Mouse (Mus musculus): ENCODE results near the gene Alas2. TPM values are rescaled to one million over a fixed set of nuclear protein-coding genes. Genes with fewer than 3 reads are reported as not detected.

Gene Alas2
- polyA plus RNA-seq, 2 experiments: 1,006 to 1,008 TPM

DNA sequence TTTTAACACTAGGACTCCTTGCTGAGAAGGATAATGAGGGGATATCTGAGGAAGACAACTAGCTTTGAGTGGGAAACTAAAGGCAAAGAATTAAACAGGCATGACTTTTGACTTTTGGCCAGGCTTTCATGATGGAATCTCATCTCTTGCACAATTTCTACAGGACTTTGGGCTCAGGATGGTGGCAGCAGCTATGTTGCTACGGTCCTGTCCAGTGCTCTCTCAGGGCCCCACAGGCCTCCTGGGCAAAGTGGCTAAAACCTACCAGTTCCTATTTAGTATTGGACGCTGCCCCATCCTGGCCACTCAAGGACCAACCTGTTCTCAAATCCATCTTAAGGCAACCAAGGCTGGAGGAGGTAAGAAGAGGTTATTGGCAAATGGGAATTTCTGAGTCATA, 4.8 kb downstream of the Alas2 start:
- 86% methylated on average over 2 of the region's 2 CpGs for WGBS (ENCODE audit: insufficient replicate concordance)

DNA sequence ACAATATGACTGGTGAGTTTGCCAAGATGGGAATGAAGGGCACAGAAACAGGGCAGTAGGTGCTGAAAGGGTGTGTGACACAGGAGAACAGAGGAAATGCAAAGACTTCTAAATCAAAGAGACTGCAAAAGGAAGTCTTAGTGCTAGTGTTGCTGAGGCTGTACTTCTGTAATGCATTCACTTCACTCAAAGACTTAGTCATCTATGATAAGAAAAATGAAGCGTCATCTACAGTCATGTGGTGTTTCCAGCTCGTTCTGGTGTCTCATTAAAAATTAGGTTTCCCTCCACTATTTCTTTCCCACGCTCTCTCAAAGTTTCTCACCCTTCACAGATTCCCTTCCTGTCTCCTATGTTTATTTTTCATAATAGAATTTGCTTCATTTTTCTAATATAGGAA, 6.9 kb downstream of the Alas2 start:
- H3K4me1 ChIP-seq (replicated peaks; ENCODE audit: control insufficient read depth in 2 of 2, insufficient read depth in 2 of 2, low read length in 1 of 2): peaks cover 10 to 30% of the 10 kb centered on the region in 2 experiments
- ATAC-seq (ENCODE audit: insufficient read depth) (no peak), DNase-seq (ENCODE audit: low read depth in 3 of 3, low spot score in 3 of 3) (no peak)
- WGBS (ENCODE audit: insufficient replicate concordance): 44% methylated on average over 3 of the region's 3 CpGs
- peaks cover 82% of the 10 kb centered on the region for H3K36me3 ChIP-seq (replicated peaks; ENCODE audit: control insufficient read depth, insufficient read depth, low read depth)
- no peaks in the 10 kb centered on the region for H3K9me3 ChIP-seq (ENCODE audit: control insufficient read depth, low read length)
- H3K4me2 ChIP-seq (ENCODE audit: low read depth): peak overlapping the region; percentile 85
- H3K27ac ChIP-seq: peak overlapping the region; percentile 66
- H3K4me3 ChIP-seq (ENCODE audit: insufficient read depth in 1 of 2, low read depth in 2 of 2, low read length in 2 of 2): peak overlapping the region in 1 of 2 experiments; percentile 37; a peak in 2 of 4 replicates
- no peaks in the 10 kb centered on the region for H3K27me3 ChIP-seq (ENCODE audit: control insufficient read depth, insufficient read depth, low read length)
- H3K9ac ChIP-seq (replicated peaks): peak overlapping the region; percentile 5; the same call in 1 of the 2 replicates
- TF ChIP-seq CTCF (IDR thresholded peaks at IDR 0.05; ENCODE audit: low read depth) (no peak), EP300 (IDR thresholded peaks at IDR 0.05; ENCODE audit: low read depth) (peak; percentile 15; the same call in 1 of the 2 replicates)

More for the DNA sequence above, 4.8 kb downstream of the Alas2 start:
- peak overlapping the region; percentile 50; the same call in 1 of the 2 replicates for H3K9ac ChIP-seq (replicated peaks)
- peak overlapping the region; percentile 47 to 75 for H3K4me3 ChIP-seq (ENCODE audit: insufficient read depth in 1 of 2, low read depth in 2 of 2, low read length in 2 of 2)
- H3K27me3 ChIP-seq (ENCODE audit: control insufficient read depth, insufficient read depth, low read length): no peaks in the 10 kb centered on the region
- DNase-seq (ENCODE audit: low read depth in 3 of 3, low spot score in 3 of 3) (no peak), ATAC-seq (ENCODE audit: insufficient read depth) (no peak)
- H3K27ac ChIP-seq: peak overlapping the region; percentile 95
- peaks cover 62% of the 10 kb centered on the region for H3K36me3 ChIP-seq (replicated peaks; ENCODE audit: control insufficient read depth, insufficient read depth, low read depth)
- no peaks in the 10 kb centered on the region for H3K9me3 ChIP-seq (ENCODE audit: control insufficient read depth, low read length)
- peaks cover 10 to 28% of the 10 kb centered on the region in 2 experiments for H3K4me1 ChIP-seq (replicated peaks; ENCODE audit: control insufficient read depth in 2 of 2, insufficient read depth in 2 of 2, low read length in 1 of 2)
- peak overlapping the region; percentile 85 for H3K4me2 ChIP-seq (ENCODE audit: low read depth)
- TF ChIP-seq CTCF (IDR thresholded peaks at IDR 0.05; ENCODE audit: low read depth) (no peak), EP300 (IDR thresholded peaks at IDR 0.05; ENCODE audit: low read depth) (no peak)

GRCm38 (mm10) chrX:150564644-150565357, 17.6 kb downstream of the Alas2 start:
- peak; percentile 100 for ATAC-seq (ENCODE audit: insufficient read depth)
- peak overlapping the region; percentile 60 for H3K9ac ChIP-seq (replicated peaks)
- peak overlapping the region; percentile 33 to 49 for H3K4me3 ChIP-seq (ENCODE audit: insufficient read depth in 1 of 2, low read depth in 2 of 2, low read length in 2 of 2)
- DNase-seq (ENCODE audit: low read depth in 3 of 3, low spot score in 3 of 3): peak; percentile 81 to 87 (median 85)
- H3K27ac ChIP-seq: peak overlapping the region; percentile 92
- 43% methylated on average over 12 of the region's 12 CpGs for WGBS (ENCODE audit: insufficient replicate concordance)
- TF ChIP-seq CTCF (IDR thresholded peaks at IDR 0.05; ENCODE audit: low read depth) (no peak), EP300 (IDR thresholded peaks at IDR 0.05; ENCODE audit: low read depth) (peak; percentile 98)
- H3K4me2 ChIP-seq (ENCODE audit: low read depth): peak overlapping the region; percentile 62
- H3K9me3 ChIP-seq (ENCODE audit: control insufficient read depth, low read length): no peaks in the 10 kb centered on the region
- peaks cover 23 to 26% of the 10 kb centered on the region in 2 experiments for H3K4me1 ChIP-seq (replicated peaks; ENCODE audit: control insufficient read depth in 2 of 2, insufficient read depth in 2 of 2, low read length in 1 of 2)
- no peaks in the 10 kb centered on the region for H3K27me3 ChIP-seq (ENCODE audit: control insufficient read depth, insufficient read depth, low read length)
- peaks cover 85% of the 10 kb centered on the region for H3K36me3 ChIP-seq (replicated peaks; ENCODE audit: control insufficient read depth, insufficient read depth, low read depth)

DNA sequence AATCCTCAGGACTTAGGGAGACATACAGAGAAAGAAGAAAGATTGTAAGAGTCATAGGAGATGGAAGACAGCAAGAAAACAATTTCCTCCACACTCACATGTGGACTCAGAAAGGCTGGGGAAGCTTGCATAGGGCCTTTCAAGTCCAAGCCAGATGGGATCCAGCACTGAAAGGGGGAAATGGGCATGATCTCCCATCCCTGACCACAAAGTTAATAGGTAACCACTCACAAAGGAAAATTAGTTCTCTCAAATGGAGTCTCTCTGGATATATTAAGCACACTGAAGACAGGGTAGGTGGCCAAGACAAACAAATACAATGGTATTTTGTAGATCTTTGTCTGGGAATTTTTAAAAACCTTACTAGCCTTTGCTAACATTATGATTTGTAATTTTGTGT, 34.7 kb downstream of the Alas2 start:
- H3K27me3 ChIP-seq (ENCODE audit: control insufficient read depth, insufficient read depth, low read length): no peaks in the 10 kb centered on the region
- TF ChIP-seq EP300 (IDR thresholded peaks at IDR 0.05; ENCODE audit: low read depth) (no peak), CTCF (IDR thresholded peaks at IDR 0.05; ENCODE audit: low read depth) (no peak)
- H3K4me2 ChIP-seq (ENCODE audit: low read depth): no peak overlapping the region
- no peak overlapping the region for H3K9ac ChIP-seq (replicated peaks)
- no peak overlapping the region for H3K27ac ChIP-seq
- no peaks in the 10 kb centered on the region for H3K9me3 ChIP-seq (ENCODE audit: control insufficient read depth, low read length)
- DNase-seq (ENCODE audit: low read depth in 3 of 3, low spot score in 3 of 3): no peak
- H3K4me3 ChIP-seq (ENCODE audit: insufficient read depth in 1 of 2, low read depth in 2 of 2, low read length in 2 of 2): no peak overlapping the region
- ATAC-seq (ENCODE audit: insufficient read depth): no peak
- H3K4me1 ChIP-seq (replicated peaks; ENCODE audit: control insufficient read depth in 2 of 2, insufficient read depth in 2 of 2, low read length in 1 of 2): no peaks in the 10 kb centered on the region
- H3K36me3 ChIP-seq (replicated peaks; ENCODE audit: control insufficient read depth, insufficient read depth, low read depth): no peaks in the 10 kb centered on the region; the same call in 1 of the 2 replicates

GRCm38 (mm10) chrX:150585116-150585515, 37.9 kb downstream of the Alas2 start:
- WGBS (ENCODE audit: insufficient replicate concordance): 85% methylated on average over 8 of the region's 8 CpGs
- H3K4me1 ChIP-seq (replicated peaks; ENCODE audit: control insufficient read depth in 2 of 2, insufficient read depth in 2 of 2, low read length in 1 of 2): peaks cover 0 to 6% of the 10 kb centered on the region in 2 experiments; a peak in 2 of 4 replicates
- no peak overlapping the region for H3K9ac ChIP-seq (replicated peaks)
- DNase-seq (ENCODE audit: low read depth in 3 of 3, low spot score in 3 of 3) (no peak), ATAC-seq (ENCODE audit: insufficient read depth) (no peak)
- no peaks in the 10 kb centered on the region for H3K27me3 ChIP-seq (ENCODE audit: control insufficient read depth, insufficient read depth, low read length)
- H3K4me3 ChIP-seq (ENCODE audit: insufficient read depth in 1 of 2, low read depth in 2 of 2, low read length in 2 of 2): no peak overlapping the region
- no peak overlapping the region for H3K27ac ChIP-seq
- TF ChIP-seq EP300 (IDR thresholded peaks at IDR 0.05; ENCODE audit: low read depth): no peak
- TF ChIP-seq CTCF (IDR thresholded peaks at IDR 0.05; ENCODE audit: low read depth): no peak
- H3K4me2 ChIP-seq (ENCODE audit: low read depth): no peak overlapping the region
- H3K9me3 ChIP-seq (ENCODE audit: control insufficient read depth, low read length): no peaks in the 10 kb centered on the region
- H3K36me3 ChIP-seq (replicated peaks; ENCODE audit: control insufficient read depth, insufficient read depth, low read depth): no peaks in the 10 kb centered on the region; the same call in 1 of the 2 replicates

Data from liver, embryonic 14.5 days (tissue).